Mouse (Mus musculus) bone marrow macrophage, adult 2 months (primary cell): ENCODE measurements around the gene Ulk4.

Source experiments
- CTCF ChIP-seq: IDR thresholded peaks from 2 replicates; pipeline ENCODE4 v1.5.1; 2012; ENCODE audit warnings: low read depth, mild to moderate bottlenecking, low read length, moderate library complexity
- POLR2A ChIP-seq: IDR thresholded peaks from 2 replicates; pipeline ENCODE4 v1.6.1; 2012; ENCODE audit warnings: mild to moderate bottlenecking, low read depth, low read length, borderline replicate concordance

DNA sequence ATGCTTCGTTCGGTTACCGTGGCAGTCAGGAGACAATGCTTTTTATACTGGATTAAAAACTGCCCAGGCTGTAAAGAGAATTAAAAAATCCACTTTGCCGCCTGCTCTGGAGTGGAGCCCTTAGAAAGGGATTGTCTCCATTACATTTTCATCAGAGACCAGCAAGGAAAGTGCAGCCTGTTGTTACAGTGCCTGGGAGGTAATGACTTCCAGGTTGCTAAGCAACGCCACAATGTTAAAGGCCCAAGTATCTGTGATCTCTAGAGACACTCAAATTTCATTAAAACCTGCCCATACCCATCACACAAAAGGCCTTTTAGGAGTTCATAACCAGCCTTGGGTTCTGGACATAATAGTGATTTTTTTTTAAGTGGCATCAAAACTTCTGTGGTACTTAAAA is 239.0 kb downstream of the Ulk4 start:
- TF ChIP-seq CTCF = no peak
- TF ChIP-seq POLR2A = no peak
